Mouse (Mus musculus) midbrain, embryonic 14.5 days (tissue): ENCODE measurements around the gene Tns1. TPM values are rescaled to one million over a fixed set of nuclear protein-coding genes. Genes with fewer than 3 reads are reported as not detected.
A peak's percentile ranks its signal among the peaks of the same experiment; 100 is the strongest.

Experiments
- ATAC-seq: fragments of 200-750 bp; cut with Nextera tagmentation; 2 replicates; pipeline ENCODE4 v1.8.0; 2017; ENCODE audit warnings: moderate number of reproducible peaks, moderate library complexity; ENCODE audit not compliant: low FRiP score, low TSS enrichment
- DNase-seq: peaks from one replicate; pipeline ENCODE4 v3.0.0-alpha.2; 2015
- H3K27ac ChIP-seq: fragments of 300-500 bp; sonication (generic); replicated peaks from 2 replicates; pipeline ENCODE4 v1.5.1; 2014; ENCODE audit warnings: mild to moderate bottlenecking, low read depth, low read length, moderate library complexity
- H3K27me3 ChIP-seq: fragments of 300-500 bp; sonication (generic); 2 replicates; pipeline ENCODE4 v1.6.1; 2014; ENCODE audit warnings: low read length, control low read depth, mixed read lengths; ENCODE audit not compliant: control insufficient read depth, insufficient read depth
- H3K36me3 ChIP-seq: fragments of 300-500 bp; sonication (generic); 2 replicates; pipeline ENCODE4 v1.6.1; 2014; ENCODE audit warnings: low read length, control low read depth; ENCODE audit not compliant: control insufficient read depth, insufficient read depth
- H3K4me1 ChIP-seq: fragments of 300-500 bp; sonication (generic); 2 replicates; pipeline ENCODE4 v1.6.1; 2014; ENCODE audit warnings: mild to moderate bottlenecking, antibody characterized with exemption, low read length, control low read depth; ENCODE audit not compliant: control insufficient read depth, insufficient read depth
- H3K4me2 ChIP-seq: fragments of 300-500 bp; sonication (generic); 2 replicates; pipeline ENCODE4 v1.6.1; 2014; ENCODE audit warnings: mild to moderate bottlenecking, low read length, moderate library complexity
- H3K4me3 ChIP-seq: fragments of 300-500 bp; sonication (generic); replicated peaks from 2 replicates; pipeline ENCODE4 v1.5.1; 2014; ENCODE audit warnings: low read depth, low read length
- H3K9ac ChIP-seq: fragments of 300-500 bp; sonication (generic); replicated peaks from 2 replicates; pipeline ENCODE4 v1.6.1; 2014; ENCODE audit warnings: mild to moderate bottlenecking, low read length, moderate library complexity
- H3K9me3 ChIP-seq: fragments of 300-500 bp; sonication (generic); 2 replicates; pipeline ENCODE4 v1.6.1; 2016; ENCODE audit warnings: low read length, control low read depth, mixed read lengths; ENCODE audit not compliant: control insufficient read depth
- WGBS: fragments of 180-500 bp; shearing (Covaris S2); extraction: QIAGEN DNeasy Blood & Tissue Kit; methylation state at CpG from one replicate; pipeline ENCODE4 v1.1.7; 2014; 5-methylcytosine and 5-hydroxymethylcytosine counted together
- polyA plus RNA-seq: library from polyadenylated mRNA; unstranded; fragments of >200 nt; fragmentation: Nextera tagmentation; extraction: Ambion mirVana; gene quantifications from 2 replicates; pipeline ENCODE4 v1.2.1, GENCODE M21; 2014

Tns1 gene
- polyA plus RNA-seq, 1 experiment from 2014 or later: 11.0 TPM

DNA sequence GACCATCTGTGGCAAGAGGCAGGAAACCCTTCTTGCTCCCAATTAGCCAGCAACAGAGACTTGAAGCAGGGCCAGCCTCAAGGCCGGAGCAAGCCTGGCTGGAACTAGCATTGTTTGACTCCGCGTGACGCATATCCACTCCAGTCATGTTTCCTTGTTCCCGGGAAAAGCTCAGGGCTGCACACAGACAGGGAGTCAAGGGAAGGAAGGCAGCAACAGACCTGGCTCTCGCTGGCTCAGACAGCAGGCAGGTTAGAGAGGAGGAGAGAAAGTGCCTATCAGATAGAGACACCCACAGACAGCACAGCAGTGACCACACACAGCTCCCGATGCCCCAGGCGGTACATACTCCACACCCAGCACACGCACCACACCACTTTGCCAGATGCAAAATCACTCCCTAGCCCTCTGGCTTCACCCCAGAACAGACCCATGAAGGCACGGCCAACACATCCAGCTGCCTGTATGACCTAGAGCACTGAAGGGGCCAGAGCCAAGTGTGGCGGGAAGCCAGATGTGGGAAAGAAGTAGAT lies 96.6 kb downstream of the Tns1 start:
- H3K4me3 ChIP-seq: no peak overlapping the region
- no peak overlapping the region for H3K4me2 ChIP-seq
- H3K9me3 ChIP-seq: no peaks in the 10 kb centered on the region
- H3K9ac ChIP-seq: no peak overlapping the region; the same call in 1 of the 2 replicates
- 57% methylated on average over 11 of the region's 11 CpGs for WGBS
- H3K36me3 ChIP-seq: no peaks in the 10 kb centered on the region
- peak; percentile 44 for DNase-seq
- peak overlapping the region; percentile 38 for H3K27ac ChIP-seq
- 0 out of 2 replicates have a peak, but pooled peaks cover 2% of the 10 kb centered on the region for H3K4me1 ChIP-seq
- ATAC-seq: no peak; the same call in 1 of the 2 replicates
- no peaks in the 10 kb centered on the region for H3K27me3 ChIP-seq

DNA sequence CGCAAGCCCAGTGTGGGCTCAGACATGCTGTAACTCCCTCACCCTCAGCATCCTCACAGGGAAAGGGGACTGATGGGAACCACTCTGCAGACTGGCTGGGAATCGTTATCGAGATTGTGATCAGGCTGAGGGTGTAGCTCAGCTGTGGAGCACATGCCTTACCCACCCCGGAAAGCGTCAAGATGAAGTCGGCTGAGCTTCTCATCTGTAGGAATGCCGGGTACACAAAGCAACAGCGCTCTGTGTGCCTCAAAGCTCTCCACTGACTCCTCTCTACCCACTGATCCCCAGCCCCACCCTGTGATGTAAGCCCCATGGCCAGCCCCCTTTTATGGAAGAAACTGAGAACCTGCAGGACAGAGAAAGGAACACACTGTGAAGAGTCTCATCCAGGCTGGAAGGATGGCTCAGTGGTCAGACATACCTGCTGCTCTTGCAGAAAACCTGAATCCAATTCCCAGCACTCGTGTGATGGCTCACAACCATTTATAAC lies 97.5 kb downstream of the Tns1 start:
- Histone ChIP-seq H3K4me3 (no peak overlapping the region), H3K27ac (no peak overlapping the region), H3K9ac (no peak overlapping the region), H3K9me3 (no peaks in the 10 kb centered on the region), H3K27me3 (no peaks in the 10 kb centered on the region), H3K36me3 (no peaks in the 10 kb centered on the region), H3K4me2 (no peak overlapping the region), H3K4me1 (0 out of 2 replicates have a peak, but pooled peaks cover 2% of the 10 kb centered on the region)
- ATAC-seq (no peak), DNase-seq (no peak)
- WGBS: 80% methylated on average over 9 of the region's 9 CpGs

DNA sequence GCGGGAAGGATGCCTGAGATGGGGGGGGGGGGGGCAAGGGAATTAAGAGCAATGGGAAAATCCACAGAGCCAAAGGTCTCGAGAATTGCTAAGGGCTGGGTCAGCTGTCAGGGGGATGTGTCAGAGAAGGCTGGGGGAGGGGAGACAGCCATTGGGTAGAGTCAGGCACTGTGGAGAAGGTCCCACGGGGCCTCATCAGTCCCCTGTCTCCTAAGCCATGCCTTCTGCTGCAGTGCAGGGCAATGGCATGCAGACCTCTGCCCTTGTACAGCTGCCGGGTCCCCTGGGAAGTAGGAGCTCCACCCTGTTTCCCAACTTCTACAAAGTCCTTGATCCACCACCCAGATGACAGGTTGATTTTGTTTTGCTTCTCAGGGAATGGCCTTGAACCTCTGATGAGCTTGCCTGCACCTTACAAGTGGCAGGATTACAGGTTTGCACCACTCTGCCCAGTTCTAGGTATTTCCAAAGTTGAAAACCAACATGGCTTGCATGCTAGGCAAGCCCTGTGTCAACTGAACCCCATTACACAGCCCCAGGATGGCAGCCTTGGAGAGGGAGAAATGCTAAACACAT lies 98.5 kb downstream of the Tns1 start:
- DNase-seq (no peak), ATAC-seq (no peak)
- no peak overlapping the region for H3K4me3 ChIP-seq
- no peak overlapping the region for H3K27ac ChIP-seq
- no peak overlapping the region for H3K4me2 ChIP-seq
- no peaks in the 10 kb centered on the region for H3K9me3 ChIP-seq
- no peaks in the 10 kb centered on the region for H3K27me3 ChIP-seq
- WGBS: 47% methylated on average over 4 of the region's 4 CpGs
- H3K9ac ChIP-seq: no peak overlapping the region
- H3K4me1 ChIP-seq: 0 out of 2 replicates have a peak, but pooled peaks cover 2% of the 10 kb centered on the region
- H3K36me3 ChIP-seq: no peaks in the 10 kb centered on the region

DNA sequence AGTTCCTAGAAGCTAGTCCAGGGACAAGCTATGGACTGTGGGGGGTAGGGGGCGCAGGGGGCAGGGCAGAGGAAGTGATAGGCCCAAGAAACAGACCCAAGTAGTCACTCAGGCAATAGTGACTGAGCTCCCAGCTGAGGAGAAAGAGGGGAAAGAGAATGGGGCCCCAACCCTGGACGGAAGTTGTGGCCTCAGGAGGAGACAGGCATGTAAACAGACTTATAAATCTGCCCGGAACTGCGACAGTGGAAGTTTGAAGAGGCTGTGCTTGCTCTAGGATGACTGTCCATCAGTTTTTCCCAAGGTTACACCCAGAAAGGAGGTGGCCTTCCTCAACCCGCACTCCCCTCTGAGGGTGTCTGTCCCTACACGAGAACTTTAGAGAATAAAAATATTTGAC lies 99.0 kb downstream of the Tns1 start:
- Histone ChIP-seq H3K27me3 (no peaks in the 10 kb centered on the region), H3K9ac (no peak overlapping the region), H3K36me3 (no peaks in the 10 kb centered on the region), H3K4me1 (0 out of 2 replicates have a peak, but pooled peaks cover 2% of the 10 kb centered on the region), H3K9me3 (no peaks in the 10 kb centered on the region), H3K4me3 (no peak overlapping the region), H3K27ac (no peak overlapping the region), H3K4me2 (no peak overlapping the region)
- ATAC-seq (no peak), DNase-seq (no peak)
- 61% methylated on average over 6 of the region's 6 CpGs for WGBS

DNA sequence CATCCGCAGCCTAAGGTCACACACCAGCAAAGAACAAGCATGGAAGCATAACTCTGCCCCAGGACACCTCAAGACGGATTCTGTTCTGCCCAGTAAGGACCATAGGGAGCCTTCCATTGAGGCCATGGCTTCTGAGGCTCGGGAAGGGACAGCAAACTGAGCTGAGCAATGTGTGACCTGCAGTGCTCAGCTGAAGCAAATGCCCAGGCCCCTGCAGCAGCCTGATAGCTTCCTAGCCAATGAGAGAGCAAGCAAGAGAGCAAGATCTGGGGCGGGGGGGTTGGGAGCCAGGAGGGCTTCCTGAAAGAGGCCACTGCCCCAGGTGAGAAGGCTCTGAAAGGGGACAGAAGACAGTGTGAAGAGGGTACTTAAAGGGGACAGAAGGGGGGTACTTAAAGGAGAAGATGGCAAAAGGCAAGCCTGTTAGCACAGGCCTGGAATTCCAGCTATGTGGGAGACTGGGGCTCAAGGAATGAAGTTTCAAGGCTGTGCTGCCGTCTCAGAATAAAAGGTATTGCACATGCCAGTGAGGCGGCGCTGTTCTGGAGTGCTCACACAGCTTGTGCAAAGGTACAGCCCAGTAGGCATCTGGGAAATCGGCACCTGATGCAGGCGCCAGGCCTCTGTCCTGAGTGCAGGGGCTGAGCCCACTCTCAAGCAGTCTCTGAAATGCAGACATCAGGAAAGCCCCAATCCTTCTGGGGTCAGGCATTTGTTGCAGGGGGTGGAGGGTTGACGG lies 99.6 kb downstream of the Tns1 start:
- Histone ChIP-seq H3K9me3 (no peaks in the 10 kb centered on the region), H3K4me3 (no peak overlapping the region), H3K9ac (no peak overlapping the region), H3K4me2 (no peak overlapping the region), H3K27me3 (no peaks in the 10 kb centered on the region), H3K4me1 (0 out of 2 replicates have a peak, but pooled peaks cover 2% of the 10 kb centered on the region), H3K36me3 (no peaks in the 10 kb centered on the region), H3K27ac (no peak overlapping the region)
- WGBS: 63% methylated on average over 10 of the region's 10 CpGs
- ATAC-seq (no peak), DNase-seq (no peak)

DNA sequence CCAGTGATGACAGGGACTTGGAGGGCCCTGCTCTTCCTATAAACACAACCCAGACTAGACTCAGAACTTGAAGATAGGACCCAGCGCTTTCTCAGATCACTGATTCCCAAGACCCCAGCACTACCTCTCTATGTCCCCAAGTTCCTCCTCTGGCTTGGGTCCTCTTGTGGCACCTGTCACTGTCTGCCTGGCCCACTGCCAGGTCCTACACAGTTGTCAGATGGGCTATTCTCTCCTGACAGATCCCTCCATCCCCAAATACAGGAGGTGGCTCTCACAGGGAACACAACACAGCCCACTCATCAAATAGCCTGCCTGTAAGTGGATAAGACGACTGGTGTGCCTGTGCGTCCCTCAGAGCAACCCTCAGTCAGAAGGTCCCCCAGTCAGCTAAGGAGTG lies 101.3 kb downstream of the Tns1 start:
- H3K9ac ChIP-seq: no peak overlapping the region
- no peak overlapping the region for H3K4me2 ChIP-seq
- H3K4me3 ChIP-seq: no peak overlapping the region
- no peak overlapping the region for H3K27ac ChIP-seq
- no peaks in the 10 kb centered on the region for H3K9me3 ChIP-seq
- ATAC-seq (no peak), DNase-seq (no peak)
- no peaks in the 10 kb centered on the region for H3K27me3 ChIP-seq
- H3K4me1 ChIP-seq: 0 out of 2 replicates have a peak, but pooled peaks cover 2% of the 10 kb centered on the region
- H3K36me3 ChIP-seq: no peaks in the 10 kb centered on the region
- 84% methylated on average over 3 of the region's 3 CpGs for WGBS

DNA sequence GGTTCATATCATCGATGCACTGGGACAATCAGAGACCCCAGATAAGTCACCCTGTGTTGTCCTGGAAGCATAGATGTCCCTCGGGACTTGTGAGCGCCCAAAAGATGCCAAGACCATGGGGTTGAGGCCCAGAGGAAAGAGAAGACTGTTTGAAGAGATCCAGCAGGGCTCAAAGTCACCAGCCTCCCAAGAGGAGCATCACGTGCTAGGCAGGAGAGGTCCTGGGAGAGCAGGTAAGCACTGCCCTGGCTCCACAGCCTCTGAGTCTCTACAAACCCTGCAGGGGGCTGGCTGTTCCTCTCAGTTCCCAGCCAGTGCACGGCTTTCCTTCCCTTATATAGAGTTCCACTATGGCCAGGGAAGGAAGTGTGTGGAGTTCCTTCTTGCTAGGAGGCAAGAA lies 101.7 kb downstream of the Tns1 start:
- Histone ChIP-seq H3K4me2 (no peak overlapping the region), H3K27me3 (no peaks in the 10 kb centered on the region), H3K9me3 (no peaks in the 10 kb centered on the region), H3K4me1 (0 out of 2 replicates have a peak, but pooled peaks cover 2% of the 10 kb centered on the region), H3K9ac (no peak overlapping the region), H3K27ac (no peak overlapping the region), H3K4me3 (no peak overlapping the region), H3K36me3 (no peaks in the 10 kb centered on the region)
- ATAC-seq: no peak
- 73% methylated on average over 5 of the region's 5 CpGs for WGBS
- no peak for DNase-seq

DNA sequence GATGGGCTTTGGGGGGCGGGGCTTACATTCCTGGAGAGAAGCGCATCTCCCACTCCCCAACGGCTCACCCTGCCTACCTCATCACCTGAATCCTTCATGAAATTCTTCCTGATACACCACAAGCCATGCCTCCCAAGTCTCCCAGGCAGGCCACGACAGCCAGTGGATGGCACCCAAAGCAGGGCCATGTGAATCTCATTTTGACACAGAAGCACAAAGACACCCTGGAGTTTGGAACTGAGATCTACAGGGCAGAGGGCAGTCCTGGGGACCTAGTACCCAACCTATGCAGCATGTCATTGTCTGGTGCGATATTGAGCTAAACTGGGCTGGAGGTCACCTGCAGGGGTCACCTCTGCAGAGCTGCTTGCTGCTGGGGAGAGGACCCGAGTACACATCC lies 104.0 kb downstream of the Tns1 start:
- Histone ChIP-seq H3K9ac (no peak overlapping the region), H3K9me3 (no peaks in the 10 kb centered on the region), H3K27me3 (no peaks in the 10 kb centered on the region), H3K4me2 (no peak overlapping the region), H3K36me3 (no peaks in the 10 kb centered on the region), H3K4me1 (no peaks in the 10 kb centered on the region), H3K27ac (no peak overlapping the region), H3K4me3 (no peak overlapping the region)
- 75% methylated on average over 6 of the region's 6 CpGs for WGBS
- DNase-seq: no peak
- no peak for ATAC-seq
